Mouse (Mus musculus): Measurements from ENCODE around the gene Pde10a.
"Not testable (repeated sequence)": the region's sequence is repeated elsewhere in the genome, so short reads cannot be mapped to it uniquely, and the experiment has no call there.

Gene Pde10a

DNA sequence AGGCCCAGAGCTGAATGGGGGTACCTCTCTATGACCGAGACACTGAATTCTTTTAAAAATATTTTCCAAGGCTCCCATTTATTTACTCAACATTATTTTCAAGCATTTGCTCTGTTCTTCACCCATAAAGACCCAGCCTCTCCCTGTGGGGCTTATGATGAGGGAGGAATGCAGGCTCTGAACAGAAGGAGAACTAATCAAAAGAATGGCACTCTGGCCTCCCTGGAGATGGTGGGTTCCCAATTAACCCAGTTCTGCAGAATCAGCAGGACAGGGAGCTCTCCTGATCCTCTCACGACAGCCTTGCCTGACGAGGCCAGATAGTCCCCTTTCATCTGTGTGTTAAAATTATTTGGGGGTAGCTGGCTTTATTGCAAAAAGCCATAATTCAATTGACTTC is 117.2 kb downstream of the Pde10a start:
- in situ Hi-C loops (cut with MboI, MseI), result no loop called here

DNA sequence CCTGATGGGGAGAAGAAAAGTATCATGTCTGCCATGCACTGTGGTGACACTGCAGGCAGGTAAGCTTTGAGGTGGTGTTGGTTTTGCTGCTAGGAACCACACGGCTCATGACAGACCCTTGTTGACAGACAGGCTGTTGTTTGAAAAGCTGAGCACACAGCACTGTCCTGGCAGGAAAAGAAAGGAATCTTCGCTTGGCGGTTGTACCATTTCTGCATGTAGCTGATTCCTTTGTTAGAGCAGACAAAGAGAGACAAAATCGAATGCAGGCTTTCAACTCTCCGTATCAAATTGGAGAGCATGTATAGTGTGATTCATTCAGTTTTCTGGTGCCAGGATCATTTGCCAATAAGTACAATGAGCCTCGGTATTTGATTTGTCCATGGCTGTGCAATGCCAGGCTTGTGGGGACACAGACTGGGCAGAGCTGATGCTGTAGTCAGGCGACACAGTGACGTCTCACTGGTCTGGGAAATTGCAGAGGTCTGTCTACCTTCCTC is 122.2 kb downstream of the Pde10a start:
- in situ Hi-C loops (cut with MboI, MseI), result no loop called here

DNA sequence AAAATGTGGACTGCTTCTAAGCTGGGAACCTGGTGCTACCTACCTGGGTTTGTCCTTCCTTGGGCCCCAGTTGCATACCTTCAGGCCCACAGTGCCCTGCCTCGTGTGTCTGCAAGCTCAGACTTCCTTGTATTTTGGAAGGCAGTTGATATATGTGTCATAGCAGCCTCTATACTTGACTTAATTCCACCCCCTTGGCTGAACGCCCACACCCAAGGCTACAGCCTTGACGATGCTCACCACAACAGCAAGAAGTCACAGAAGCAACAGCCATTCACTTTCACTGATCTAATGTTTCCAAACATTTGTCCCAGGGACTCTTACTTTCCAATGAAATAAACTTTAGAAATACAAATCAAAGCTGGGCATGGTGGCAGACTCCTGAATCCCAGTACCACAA is 123.1 kb downstream of the Pde10a start:
- in situ Hi-C loops (cut with MboI, MseI), result no loop called here

DNA sequence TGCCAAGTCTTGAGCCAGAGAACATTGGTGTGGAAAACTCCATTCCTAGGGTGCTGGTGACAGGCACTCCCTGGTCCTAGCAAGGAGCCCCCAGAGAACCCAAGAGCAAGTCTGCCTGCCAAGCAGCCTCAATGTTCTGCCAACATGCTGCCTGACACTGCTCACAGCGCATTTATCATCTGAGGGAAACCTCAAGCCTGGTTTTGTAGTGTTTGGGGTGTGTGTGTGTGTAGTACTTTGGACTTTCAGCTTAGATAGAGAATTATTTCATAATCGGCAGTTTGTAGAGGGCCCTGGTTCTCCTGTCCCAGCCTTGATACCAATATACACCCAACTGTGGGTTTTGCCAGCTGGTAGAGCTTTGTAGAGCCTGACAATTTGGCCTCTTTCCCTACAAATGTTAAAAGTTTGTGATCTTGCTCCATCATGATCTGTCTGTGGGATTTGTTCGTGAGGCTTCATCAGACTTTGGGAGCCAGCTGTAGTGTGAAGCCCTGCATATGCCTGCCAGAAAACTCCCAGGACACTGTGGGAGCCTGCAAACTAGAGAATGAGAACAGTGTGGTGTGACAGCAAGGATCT is 127.6 kb downstream of the Pde10a start:
- in situ Hi-C loops (cut with MboI, MseI), result no loop called here

DNA sequence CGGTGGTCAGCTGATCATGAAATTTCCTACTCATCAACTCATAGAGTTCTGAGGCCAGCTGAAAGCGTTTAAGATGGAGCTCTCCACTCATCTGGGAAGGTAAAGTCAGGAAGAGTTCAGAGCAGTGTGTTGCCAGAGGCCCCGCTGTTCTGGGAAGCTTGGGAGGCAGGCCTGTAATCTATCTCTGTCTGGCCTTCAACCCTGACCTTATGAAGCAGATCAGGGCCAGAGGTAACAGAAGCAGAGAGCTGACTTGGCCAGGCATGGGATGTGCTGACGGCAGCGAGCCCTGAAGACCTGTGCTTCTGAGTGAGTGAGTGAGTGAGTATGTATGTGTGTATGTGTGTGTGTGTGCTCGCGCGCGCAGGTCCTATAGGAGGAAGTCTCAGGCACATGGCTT is 132.5 kb downstream of the Pde10a start:
- in situ Hi-C loops (cut with MboI, MseI), result no loop called here

DNA sequence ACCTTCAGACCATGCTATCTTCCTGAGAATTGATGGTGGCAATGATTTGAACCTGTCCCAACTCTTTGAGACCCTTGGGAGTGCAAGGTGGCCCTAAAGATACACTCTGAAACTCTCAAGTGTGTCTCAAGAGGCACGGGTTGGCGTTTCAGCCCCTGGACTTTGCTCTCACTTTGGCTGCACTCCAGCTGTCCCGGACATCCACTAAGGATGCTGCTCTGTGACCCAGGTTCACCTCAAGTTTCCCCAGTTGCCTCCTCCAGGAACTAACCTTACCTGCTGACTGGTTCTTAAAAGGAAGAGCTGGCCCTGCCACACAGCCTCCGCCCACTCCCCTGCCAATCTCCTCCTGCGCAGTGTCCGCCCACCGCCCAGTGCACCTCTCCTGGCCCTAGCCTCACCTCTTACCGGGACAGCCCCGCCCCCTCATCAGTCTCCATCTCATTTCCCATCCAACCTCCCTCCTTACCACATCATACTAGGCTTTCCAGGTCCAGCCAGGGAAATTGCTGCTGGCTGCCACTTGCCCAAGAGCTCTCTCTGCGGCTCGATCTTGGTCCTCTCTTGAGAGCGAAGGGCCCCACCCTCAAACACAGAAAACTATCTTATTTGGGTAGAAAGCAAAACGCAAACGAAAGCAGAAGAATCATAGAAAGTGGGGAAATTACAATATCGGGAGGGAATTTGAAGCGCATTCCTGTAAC is 133.7 kb downstream of the Pde10a start:
- in situ Hi-C loops (cut with MboI, MseI), result no loop called here

DNA sequence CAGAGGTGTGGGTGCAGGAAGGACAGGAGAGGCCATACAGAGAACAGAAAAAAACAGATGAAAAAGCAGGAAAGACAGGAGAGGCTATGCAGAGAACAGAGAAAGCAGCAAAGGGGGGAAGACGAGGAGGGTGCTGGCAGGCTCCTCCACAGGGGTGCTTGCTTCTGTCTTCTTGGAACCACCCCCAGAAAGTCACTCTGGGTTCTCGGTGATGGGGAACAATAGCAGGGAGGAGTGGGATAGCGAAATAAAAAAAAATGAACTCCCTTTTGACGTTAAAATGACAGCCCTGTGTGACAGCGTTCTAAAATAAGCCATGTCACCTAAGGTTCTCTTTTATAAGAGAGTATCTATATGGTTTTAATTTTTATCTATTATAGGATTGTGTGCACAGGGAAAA is 141.7 kb downstream of the Pde10a start:
- in situ Hi-C loops (cut with MboI, MseI), result no loop called here

DNA sequence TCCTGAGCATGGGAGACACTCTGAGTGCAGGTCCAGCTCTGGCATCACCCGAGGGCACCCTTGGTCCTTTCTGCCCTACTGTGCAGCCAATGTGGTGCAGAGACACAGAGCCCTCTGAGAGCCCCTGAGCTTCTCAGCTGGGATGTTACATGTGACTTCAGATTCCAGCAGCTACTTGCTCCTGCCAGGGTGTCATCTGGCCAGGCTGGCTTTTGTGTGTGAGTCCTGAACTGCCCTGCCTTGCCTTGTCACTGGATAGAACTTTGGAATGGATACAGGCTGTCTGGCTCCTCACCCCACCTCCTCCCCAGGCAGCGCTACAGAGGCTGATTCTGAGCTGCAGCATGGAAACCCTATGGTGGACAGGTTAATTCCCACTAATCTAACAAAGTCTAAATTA is 149.5 kb downstream of the Pde10a start:
- in situ Hi-C loops (cut with MboI, MseI), result no loop called here

DNA sequence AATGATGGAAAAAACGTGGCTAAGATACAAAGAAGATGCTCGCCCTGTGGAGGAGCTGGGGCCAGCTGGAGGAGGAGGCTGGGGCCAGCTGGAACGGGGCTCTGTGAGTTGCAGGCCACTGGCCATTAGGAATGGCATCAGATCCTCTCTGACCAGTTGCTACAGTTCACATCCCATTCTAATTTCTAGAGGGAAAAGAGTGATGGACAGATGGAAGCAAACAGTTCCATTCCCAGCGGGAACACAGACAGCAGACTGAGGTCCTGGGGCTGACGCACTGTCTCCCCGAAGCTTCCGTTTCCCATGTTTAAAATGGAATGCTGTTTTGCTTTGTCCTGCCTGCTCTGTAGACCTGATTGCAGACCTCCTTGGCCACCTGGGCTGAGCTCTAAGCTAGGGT is 161.2 kb downstream of the Pde10a start:
- in situ Hi-C loops (cut with MboI, MseI), result no loop called here

DNA sequence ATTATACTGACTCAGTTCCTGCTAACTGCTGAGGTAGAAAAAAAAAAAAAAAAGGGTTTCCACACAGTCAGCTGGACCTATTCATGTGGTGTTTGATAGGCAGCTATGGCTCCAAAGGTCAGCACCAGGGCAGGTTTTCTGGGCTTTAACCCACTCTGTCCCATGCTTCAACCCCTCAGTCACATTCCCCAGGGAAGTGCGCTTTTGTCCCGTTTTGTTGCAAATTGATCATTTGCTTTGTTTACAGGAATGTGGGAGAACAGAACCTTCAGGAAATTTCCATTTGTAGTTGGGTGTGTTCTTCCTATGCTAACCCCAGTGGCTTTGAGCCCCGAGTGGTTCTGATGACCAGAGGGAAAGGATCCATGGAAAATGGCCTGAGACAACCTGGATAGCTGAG is 162.9 kb downstream of the Pde10a start:
- in situ Hi-C loops (cut with MboI, MseI), result no loop called here

DNA sequence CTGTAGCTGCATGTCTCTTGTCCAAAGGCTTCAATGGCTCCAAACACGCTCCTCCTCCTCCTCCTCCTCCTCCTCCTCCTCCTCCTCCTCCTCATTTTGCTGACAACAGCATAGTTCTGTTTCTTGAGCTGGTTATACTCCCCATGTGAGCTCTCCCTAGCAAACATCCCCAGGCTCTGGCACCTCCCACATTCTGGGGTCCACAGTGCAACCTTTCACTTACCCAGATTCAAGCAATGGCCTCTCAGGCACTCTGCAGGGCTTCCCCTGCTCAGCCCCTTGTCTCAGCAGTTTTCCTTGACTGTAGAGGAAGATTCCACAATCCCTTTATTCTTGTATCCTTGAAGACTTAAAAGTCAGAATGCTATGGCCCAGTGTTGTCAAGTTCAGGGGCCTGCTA is 173.1 kb downstream of the Pde10a start:
- in situ Hi-C loops (cut with MboI, MseI), result no loop called here

DNA sequence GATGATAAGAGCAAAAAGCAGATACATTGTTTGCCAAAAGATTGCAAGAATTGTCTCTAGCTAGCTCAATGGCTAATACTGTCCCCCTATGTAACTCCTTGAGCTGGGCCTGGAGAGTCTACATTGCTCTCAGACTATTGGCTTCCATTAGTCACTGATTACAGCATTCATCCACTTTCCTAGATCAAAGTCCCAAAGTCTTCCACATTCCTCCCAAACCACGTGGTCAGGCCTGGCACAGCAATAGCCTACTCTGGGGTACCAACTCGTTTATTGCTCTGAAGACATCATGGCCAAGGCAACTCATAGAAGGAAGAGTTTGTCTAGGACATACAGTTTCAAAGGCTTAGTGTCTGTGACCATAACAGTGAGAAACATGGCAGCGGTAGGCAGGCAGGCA is 173.6 kb downstream of the Pde10a start:
- in situ Hi-C loops (cut with MboI, MseI), result no loop called here

DNA sequence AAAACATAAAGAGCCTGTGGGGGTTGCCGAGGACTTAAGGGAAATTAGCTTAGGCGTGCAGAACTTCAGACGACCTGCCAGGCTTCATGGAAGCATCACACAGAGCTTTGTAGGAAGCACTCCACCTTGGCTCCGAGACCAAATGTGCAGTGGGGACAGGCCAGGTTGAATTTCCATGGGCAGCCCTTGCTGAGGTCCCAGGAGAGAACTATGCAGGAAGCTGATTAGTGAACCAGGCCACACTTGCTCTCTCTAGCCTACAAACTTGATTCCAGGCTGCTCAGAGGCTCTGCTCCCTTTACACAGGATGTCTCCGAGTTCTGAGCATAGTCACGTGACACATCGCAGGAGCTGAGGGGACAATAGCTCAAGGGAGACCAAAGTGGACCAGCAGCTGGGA is 175.9 kb downstream of the Pde10a start:
- in situ Hi-C loops (cut with MboI, MseI), result no loop called here

DNA sequence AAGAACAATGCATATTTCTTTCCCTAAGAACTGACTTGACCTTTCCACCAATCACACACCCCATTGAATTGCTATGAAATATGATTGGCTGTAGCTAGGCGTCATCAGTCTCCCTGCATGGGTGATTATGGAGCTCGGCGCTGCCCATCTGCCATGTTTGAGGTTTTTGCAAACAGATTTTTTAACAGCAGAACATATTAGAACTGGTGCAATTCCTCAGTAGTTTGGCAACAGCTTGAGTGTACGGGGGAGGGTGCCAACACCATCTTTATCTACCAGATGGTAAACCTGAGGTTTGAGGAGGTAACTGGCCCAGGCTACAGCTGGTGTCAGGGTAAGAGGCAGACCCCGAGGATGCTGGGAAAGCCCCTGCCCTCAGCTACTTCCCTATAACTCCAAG is 177.3 kb downstream of the Pde10a start:
- in situ Hi-C loops (cut with MboI, MseI), result no loop called here

DNA sequence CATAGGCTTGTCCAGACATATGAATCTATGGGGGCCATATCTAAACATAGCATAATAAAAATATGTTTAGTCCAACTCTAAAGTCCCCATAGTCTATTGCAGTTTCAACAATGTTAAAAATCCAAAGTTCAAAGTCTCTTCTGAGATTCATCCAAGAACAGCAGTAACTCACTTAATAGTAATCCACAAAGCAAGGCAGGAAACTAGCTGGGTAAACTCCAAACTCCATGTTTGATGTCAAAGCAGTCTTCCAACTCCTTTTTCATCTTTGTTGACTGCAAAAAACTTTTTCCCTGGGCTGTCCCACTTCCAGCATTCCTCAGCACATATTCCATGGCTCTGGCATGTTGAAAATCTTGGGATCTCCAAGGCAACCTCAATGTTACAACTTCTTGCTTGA is 182.8 kb downstream of the Pde10a start:
- in situ Hi-C loops (cut with MboI, MseI), result no loop called here

DNA sequence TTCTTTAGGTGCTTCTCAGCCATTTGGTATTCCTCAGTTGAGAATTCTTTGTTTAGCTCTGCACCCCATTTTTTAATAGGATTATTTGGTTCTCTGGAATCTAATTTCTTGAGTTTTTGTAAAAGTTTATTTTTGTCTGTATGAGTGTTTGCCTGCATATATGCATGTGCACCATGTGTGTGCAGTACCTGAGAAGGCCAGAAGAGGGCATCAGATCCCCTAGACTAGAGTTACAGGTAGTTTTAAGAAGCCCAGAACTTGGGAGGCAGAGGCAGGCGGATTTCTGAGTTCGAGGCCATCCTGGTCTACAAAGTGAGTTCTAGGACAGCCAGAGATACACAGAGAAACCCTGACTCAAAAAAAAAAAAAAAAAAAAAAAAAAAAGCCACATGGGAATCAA is 187.6 kb downstream of the Pde10a start:
- in situ Hi-C loops (cut with MboI, MseI), result not testable (repeated sequence)

DNA sequence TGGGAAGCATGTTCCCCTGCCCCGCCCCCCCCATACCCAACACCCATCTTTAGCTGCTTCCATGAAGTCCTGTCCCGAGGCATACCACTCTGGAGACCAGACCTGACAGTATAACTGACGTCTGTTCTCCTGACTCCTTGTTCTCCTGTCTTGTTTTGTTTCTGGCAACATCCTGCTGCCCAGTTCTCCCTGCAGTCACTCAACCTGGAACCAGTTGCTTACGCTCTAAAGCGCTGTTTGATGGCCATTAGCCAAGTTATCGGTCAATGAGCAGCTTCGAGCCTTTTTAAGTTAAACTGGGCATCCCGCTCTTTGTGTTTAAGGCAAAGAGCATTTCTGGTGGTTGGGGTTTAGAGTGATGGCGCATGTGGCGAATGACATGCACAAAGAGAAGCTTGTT is 195.8 kb downstream of the Pde10a start:
- in situ Hi-C loops (cut with MboI, MseI), result no loop called here

DNA sequence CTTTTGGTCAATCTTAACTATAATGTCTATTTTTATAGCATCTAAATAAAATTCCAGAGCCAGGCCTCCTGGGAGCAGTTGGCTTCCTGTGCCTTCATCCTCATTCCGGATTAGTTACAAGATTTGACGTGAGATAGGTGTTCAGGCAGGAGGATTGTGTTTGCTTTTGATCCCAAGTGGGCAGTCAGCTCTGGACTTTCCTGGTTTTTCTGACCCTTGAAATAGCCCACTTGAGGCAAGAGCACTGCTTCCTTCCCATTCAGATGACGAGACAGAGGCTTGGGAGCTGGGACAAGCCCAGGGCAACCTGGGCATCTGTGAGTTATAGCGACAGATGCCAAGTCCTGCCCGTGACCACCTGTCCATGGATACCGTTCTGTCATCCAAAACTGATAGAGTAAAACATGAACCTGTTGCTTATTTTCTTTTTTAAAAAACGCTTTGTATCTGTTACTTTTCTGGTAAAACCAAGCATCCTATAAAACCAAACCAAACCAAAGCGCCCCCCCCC is 199.3 kb downstream of the Pde10a start:
- in situ Hi-C loops (cut with MboI, MseI), result no loop called here

DNA sequence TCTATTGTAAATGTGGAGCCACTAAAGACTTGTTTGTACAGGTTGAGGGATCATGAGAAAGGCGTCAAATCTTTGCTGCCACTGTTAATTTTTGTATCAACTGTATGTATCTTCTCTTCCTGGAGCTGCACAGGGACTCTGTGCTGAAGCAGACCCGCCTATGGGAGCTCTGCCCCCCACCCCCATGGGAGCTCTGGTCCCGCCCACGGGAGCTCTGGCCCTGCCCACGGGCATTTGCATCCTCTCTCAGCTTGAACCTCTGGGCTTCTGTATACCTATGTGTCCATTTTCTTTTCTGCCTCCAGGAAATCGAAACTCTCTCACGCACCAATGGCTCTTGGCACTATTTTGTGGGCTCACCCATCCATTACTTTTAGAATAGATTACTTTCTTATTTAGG is 203.5 kb downstream of the Pde10a start:
- in situ Hi-C loops (cut with MboI, MseI), result no loop called here

DNA sequence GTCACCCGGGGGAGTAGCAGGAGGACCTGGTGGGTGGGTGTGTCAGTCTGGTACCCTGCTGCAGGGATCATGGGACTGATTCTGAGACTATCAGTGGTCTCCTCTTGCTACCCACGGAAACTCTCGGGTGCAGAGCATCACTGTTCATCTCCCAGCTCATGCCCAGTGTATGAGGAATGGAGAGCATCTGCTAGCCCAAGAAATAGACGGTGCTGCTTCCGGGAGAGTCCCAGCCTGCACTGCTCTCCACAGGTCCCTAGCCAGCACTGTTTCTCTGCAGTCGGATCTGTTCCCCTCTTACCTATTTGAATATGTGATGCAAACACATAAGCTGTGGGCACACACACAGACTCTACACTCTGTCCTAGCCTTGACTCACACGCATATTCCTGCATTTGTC is 204.6 kb downstream of the Pde10a start:
- in situ Hi-C loops (cut with MboI, MseI), result no loop called here

DNA sequence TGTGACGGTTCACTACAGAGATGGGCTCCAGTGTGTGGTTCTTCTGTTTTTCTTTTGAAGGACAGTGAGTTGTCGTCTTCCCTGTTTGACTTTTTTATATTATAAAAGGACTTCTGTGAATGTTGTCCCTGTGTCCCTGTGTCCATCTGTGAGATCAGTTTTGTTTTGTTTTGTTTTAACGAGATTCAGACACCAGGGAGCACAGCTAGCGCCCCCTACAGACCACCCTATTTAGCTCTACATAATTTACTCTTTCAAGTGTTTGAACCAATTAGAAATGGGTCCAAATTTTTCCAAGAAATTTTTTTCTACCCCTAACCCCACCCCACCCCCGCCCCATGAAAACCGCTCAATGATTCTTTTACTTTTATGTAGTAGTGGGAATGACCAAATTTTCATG is 205.9 kb downstream of the Pde10a start:
- in situ Hi-C loops (cut with MboI, MseI), result no loop called here

DNA sequence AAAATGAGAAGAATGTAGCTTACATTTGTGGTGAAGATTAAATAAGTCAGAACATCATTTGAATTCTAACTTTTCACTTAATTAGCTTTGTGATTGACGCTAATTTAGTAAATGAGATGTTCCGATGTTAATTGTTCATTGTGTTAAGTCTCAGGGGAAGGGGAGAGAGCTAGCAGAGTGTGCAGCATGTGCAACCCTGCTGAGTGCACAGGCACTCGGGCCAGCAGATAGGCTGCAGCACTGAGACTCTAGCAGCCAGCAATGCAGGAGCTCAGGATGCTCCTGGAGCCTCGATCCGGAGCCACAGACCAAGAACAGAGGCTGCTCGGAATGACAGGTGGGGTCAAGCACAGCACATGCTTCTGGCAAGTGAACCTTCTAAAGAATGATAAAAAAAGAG is 211.1 kb downstream of the Pde10a start:
- in situ Hi-C loops (cut with MboI, MseI), result no loop called here

DNA sequence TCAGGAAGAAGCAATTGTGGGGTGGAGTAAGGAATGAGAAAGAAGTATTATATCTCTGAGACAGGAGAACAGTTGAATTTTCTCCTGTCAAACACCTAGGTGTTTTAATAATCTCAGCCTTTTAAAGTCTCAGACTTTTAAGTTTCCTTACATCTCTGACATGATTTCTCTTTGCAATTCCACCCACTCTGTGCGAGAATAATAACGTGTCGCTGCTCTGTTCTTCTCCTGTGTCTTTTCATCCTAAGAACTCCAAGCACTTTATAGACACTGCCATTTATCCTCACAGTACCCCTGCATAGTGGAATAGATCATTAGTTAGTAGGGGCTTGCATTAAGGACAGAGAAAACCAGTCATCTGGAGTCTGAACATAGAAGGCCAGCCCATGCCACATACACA is 217.6 kb downstream of the Pde10a start:
- in situ Hi-C loops (cut with MboI, MseI), result no loop called here

DNA sequence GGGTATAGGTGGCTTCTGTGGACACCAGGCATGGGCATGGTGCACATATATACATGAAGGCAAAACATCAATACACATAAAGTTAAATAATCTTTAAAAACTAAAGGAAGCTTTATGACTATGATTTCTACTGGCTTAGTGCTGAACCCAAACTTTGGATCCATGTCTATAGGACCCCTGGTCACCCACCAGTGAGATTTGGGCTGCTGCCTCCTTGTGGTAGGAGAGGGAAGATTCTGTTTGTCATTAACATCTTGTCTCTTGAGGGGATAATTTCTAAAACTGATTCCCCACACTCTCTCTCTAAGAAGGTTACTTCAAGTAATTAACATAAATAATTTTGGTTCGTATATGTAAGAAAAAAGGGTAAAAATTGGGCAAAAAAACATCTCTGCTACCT is 220.2 kb downstream of the Pde10a start:
- in situ Hi-C loops (cut with MboI, MseI), result no loop called here

Measured in regulatory T cell (primary cell).